Mouse (Mus musculus) gastrocnemius, adult 8-10 months (tissue): ENCODE measurements around the gene Gpc6. TPM values are rescaled to one million over a fixed set of nuclear protein-coding genes. Genes with fewer than 3 reads are reported as not detected.
"Not testable (repeated sequence)": the region's sequence is repeated elsewhere in the genome, so short reads cannot be mapped to it uniquely, and the experiment has no call there.

Experiments used
- DNase-seq, 2 experiments: peaks; one replicate each; pipeline ENCODE4 v3.0.0; 2022; ENCODE audit warnings: low spot score in 2 of 2
- total RNA-seq, 4 experiments: library from RNA; stranded (reverse); gene quantifications; 2 replicates each; pipeline ENCODE4 v1.2.4; 2022

Gpc6 gene
- total RNA-seq, 4 experiments from 2014 or later: 1.1 to 3.0 (median 1.2) TPM

- not testable (repeated sequence) for DNase-seq
Observed at GRCm38 (mm10) chr14:117446675-117447231, 521.6 kb downstream of the Gpc6 start.

- DNase-seq: no peak
Observed at GRCm38 (mm10) chr14:117451391-117451991, 526.4 kb downstream of the Gpc6 start.

DNA sequence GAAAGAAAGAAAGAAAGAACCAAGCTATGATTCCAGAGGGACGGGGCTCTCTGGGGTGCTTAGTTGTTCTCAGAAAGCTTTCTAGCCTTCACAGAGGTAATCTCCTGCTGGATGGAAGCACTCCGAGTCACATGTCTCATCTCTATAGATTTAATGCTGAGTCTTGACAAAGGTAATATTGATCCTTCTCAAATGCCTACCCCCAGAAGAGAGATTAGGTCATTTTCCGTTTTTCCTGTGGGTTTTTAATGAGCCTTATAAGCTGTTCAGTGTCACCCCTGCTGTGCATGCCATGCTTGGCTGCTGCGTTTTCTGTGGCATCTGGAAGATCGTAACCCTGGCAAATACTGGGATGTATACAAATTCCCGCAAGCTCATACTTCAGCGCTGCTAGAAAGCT is 527.0 kb downstream of the Gpc6 start:
- no peak for DNase-seq

- DNase-seq: no peak
Observed at GRCm38 (mm10) chr14:117473378-117473777, 548.3 kb downstream of the Gpc6 start.

GRCm38 (mm10) chr14:117478879-117479278 is 553.8 kb downstream of the Gpc6 start:
- no peak for DNase-seq

- no peak for DNase-seq
Observed at GRCm38 (mm10) chr14:117487161-117487754, 562.1 kb downstream of the Gpc6 start.

GRCm38 (mm10) chr14:117490469-117490868 is 565.4 kb downstream of the Gpc6 start:
- no peak for DNase-seq

DNA sequence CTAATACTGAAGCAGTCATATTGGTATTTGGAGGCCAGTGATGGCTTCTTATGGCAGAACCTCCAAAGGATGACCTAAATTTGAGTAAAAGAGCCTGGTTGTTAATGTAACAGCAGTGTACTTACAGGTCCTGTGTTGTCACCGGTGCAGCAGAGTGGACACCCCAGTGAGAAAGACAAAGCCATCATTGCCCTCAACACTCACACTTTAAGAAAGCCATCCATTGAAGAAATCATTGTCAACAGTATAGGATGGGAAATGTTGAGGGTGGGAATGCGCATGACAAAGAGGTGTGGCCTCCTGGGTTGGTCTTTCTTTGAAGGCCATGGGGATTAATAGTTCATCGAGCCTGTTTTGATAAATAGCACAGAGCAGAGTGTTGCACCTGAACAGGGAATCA is 570.0 kb downstream of the Gpc6 start:
- DNase-seq: no peak

DNA sequence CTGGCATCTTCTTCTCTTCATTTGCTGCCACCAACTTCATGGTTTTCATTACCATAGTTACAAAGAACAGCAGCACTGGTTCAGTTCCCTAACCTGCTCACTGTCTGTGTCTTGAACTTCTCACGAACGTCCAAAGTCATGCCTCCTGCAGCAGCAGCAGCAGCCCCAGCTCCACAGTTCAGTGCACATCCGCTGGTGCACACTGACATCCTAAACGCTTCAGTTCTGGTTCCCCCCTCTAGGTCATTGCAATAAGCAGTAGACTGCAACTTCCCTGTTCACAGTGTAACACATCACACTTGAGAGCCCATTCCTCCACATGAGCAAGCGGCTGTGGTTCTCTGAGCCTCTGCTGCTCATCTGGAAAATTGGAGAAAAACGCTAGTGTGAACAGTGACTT is 573.7 kb downstream of the Gpc6 start:
- DNase-seq: no peak

DNA sequence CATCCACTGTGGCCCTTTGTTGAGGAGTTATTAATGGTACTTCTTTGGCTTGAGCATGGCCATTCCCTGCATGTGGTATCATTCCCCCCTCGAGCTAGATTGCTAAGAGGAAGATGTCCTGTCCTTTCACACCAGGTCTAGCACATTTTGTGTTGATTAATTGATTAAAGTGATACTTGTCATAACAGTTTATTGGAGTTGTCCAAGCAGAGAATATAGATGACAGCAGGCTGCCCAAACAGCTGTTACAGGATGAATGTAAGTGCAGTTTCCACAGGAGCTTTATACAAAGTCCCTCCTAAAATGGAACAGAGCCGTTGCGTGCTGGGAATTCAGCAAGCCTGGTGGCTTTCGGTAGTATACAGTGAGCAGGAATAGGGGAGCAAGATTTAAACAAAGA is 574.2 kb downstream of the Gpc6 start:
- no peak for DNase-seq

DNA sequence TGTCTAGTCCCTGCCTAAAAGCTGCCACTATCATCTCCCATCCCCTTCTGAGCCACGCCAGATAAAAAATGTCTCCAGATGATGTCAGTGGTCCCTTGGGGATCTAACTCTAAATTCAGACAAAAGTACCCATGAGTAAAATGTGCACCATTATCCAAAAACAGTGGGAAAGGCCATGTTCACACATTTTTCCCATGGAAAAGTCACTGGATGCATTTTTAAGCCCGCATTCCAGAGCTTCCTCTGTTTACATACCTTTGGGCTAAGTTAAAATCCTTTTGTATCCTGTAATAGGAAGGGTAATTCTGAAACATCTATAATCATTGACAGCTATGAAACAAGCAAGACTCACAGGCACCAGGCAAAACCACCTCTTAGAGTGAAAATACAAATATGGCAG is 589.7 kb downstream of the Gpc6 start:
- DNase-seq: no peak

- DNase-seq: no peak
Observed at GRCm38 (mm10) chr14:117519574-117519973, 594.5 kb downstream of the Gpc6 start.

DNA sequence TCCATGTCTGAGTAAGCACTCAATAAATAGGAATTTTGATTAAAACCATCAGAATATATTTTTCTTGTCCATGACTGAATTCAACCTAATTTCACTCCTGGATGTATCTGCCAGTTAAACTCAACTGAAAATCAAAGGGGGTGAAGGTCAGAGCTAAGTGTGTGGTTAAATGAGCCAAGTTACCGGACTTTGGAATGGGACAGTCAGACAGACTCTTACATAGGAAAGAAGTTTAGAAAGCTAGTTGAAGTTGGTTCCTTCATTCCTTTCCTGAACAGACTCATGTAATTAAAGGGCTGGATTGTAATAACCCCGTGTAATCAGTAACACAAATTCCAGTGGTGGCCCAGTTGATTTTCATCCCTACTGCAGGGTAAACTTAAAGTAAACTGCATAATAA is 595.6 kb downstream of the Gpc6 start:
- DNase-seq: no peak

GRCm38 (mm10) chr14:117525133-117525532 is 600.0 kb downstream of the Gpc6 start:
- no peak for DNase-seq

DNA sequence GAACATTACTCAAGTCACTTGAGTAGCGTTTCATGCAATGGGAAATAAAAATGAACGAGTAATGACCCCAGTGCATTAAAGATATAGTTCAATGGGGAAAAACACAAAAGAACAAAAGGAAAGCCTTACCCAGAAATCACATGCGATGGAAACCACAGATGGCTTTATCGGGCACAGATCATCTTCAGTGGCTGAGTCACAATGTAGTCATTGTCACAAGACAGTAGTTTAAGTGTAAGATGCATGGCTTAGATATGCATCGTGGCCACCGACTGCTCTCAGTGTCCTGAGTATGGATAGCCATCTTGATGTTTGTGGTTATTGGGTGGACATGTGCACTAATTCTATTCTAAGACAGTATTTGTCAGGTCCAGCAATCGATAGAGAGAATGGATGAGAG is 601.9 kb downstream of the Gpc6 start:
- DNase-seq: no peak

DNA sequence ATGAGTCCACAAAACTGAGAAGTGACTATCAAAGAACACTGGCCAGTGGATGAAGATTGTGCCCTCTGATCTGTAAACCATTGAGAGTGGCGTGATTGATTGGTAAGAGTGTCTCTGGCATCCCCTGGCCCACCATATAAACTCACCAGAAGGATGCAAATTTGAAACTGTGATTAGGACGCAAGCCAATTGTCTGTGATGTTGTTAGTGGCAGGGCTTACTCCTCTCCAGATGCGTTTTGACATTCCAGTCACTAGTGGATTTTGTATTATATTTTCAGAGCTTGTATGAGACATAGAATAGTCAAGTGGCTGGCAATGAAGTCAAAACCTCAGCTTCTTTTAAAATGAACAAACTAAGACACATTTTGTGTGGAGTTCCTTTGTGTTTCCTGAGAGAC is 604.3 kb downstream of the Gpc6 start:
- no peak for DNase-seq

DNA sequence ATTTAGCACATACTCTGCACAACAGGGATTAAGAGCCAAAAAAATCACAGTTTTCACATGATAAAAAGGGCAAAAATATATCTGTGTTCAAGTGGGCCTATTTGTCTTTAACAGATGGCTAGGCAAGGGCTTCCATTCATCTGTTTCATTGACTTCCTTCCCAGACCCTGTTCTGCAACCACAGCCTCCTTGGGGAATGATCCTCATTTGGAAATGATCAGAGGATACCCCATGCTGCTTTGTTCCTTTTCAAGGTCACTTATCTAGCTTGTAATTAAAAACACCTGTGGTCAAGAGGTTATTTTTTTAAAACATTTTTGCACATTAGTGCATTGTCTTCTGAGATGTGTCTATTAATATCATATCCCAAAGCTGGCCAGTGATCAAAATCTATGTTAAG is 627.7 kb downstream of the Gpc6 start:
- DNase-seq: no peak

- no peak for DNase-seq
Observed at GRCm38 (mm10) chr14:117556715-117557320, 631.7 kb downstream of the Gpc6 start.

- no peak for DNase-seq
Observed at GRCm38 (mm10) chr14:117562146-117562545, 637.0 kb downstream of the Gpc6 start.

DNA sequence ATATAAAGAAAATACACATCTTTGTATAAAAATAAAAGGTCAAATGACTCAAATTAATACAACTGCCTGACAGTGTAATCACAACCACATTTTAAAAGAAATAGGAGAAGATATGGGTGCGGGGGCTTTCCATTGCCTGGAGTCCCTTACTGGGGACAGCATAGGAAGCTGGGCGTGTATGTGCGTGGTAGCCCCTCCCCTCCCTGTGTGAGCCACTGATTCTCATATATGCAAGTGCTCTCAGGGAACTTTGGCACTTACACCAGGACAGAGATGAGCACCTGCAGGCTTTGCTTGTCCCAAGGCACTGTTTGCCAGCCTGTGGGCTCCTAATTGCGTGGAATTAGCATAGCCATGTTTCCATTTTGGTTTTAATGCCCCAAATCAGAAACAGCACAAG is 644.2 kb downstream of the Gpc6 start:
- DNase-seq: no peak

DNA sequence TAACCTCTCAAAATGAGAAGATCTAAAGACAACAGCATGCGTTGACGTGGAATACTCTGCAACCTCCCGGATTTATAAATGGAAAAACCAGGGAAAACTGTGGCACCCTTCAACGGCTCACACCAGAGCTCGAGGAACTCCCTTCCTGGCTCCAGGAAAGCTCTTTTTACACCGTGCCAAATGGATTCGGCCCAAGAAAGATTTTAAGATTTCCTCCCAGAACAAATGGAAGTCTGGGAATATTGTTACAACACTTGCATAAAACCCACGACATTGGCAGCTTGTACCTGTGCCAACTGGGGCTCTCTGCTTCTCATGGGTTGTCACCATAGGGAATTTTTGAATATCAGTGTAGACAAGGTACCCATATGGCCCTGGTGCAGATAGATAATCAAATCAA is 647.1 kb downstream of the Gpc6 start:
- peak; percentile 2 to 5 for DNase-seq

- DNase-seq: peak in 1 of 2 experiments; percentile 3
Observed at GRCm38 (mm10) chr14:117574216-117574615, 649.1 kb downstream of the Gpc6 start.

DNA sequence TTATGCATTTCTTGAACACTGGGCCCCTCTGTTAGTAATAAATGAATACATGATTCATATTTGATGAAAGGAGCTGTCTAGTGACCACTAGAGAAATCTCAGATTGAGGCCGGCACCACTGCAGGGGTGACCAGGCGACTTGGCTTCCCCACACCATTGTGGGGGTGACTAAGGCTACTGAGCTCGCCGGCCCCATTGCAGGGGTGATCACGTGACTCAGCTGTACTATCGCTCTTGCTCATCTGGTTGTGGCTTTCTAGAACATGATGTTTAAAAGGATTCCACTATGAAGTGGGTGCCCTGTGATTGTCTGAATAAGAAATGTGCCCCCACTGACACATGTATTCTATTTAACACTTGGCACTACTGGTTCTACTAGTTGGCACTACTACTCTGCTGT is 656.6 kb downstream of the Gpc6 start:
- no peak for DNase-seq
